Mouse (Mus musculus) midbrain, embryonic 10.5 days (tissue): Measurements from ENCODE around the gene Rad21l. TPM values are rescaled to one million over a fixed set of nuclear protein-coding genes. Genes with fewer than 3 reads are reported as not detected.

Experiments used
- DNase-seq: peaks from one replicate; pipeline ENCODE4 v3.0.0-alpha.2; 2017; ENCODE audit warnings: low spot score
- H3K27ac ChIP-seq: fragments of 300-500 bp; sonication (generic); replicated peaks from 2 replicates; pipeline ENCODE4 v1.5.1; 2016; ENCODE audit warnings: mild to moderate bottlenecking
- H3K27me3 ChIP-seq: fragments of 300-500 bp; sonication (generic); 2 replicates; pipeline ENCODE4 v1.6.1; 2016; ENCODE audit warnings: low read depth, mild to moderate bottlenecking; ENCODE audit not compliant: poor library complexity, severe bottlenecking
- H3K36me3 ChIP-seq: fragments of 300-500 bp; sonication (generic); 2 replicates; pipeline ENCODE4 v1.6.1; 2016; ENCODE audit warnings: mild to moderate bottlenecking, moderate library complexity
- H3K4me1 ChIP-seq: fragments of 300-500 bp; sonication (generic); 2 replicates; pipeline ENCODE4 v1.6.1; 2016
- H3K4me3 ChIP-seq: fragments of 300-500 bp; sonication (generic); 2 replicates; pipeline ENCODE4 v1.5.1; 2016; ENCODE audit warnings: mild to moderate bottlenecking, moderate library complexity
- H3K9me3 ChIP-seq: fragments of 300-500 bp; sonication (generic); replicated peaks from 2 replicates; pipeline ENCODE4 v1.6.1; 2016; ENCODE audit warnings: mild to moderate bottlenecking
- WGBS: fragments of 180-500 bp; shearing (Covaris S2); methylation state at CpG from one replicate; pipeline ENCODE4 v1.1.7; 2016; 5-methylcytosine and 5-hydroxymethylcytosine counted together
- polyA plus RNA-seq: library from polyadenylated mRNA; unstranded; fragments of >200 nt; fragmentation: Nextera tagmentation; extraction: Ambion mirVana; gene quantifications from 2 replicates; pipeline ENCODE4 v1.2.1, GENCODE M21; 2016

Rad21l gene
- polyA plus RNA-seq, 1 experiment from 2014 or later: 0.06 TPM

- Histone ChIP-seq H3K4me1 (peaks cover 8% of the 10 kb centered on the region), H3K36me3 (no peaks in the 10 kb centered on the region), H3K4me3 (peak overlapping the region; percentile 30), H3K27ac (no peak overlapping the region; the same call in 1 of the 2 replicates), H3K27me3 (peaks cover 17% of the 10 kb centered on the region), H3K9me3 (no peaks in the 10 kb centered on the region)
- DNase-seq: peak; percentile 19
- WGBS: 36% methylated on average over 48 of the region's 48 CpGs
Observed at GRCm38 (mm10) chr2:151670026-151670967, 2.0 kb upstream of the Rad21l start.

DNA sequence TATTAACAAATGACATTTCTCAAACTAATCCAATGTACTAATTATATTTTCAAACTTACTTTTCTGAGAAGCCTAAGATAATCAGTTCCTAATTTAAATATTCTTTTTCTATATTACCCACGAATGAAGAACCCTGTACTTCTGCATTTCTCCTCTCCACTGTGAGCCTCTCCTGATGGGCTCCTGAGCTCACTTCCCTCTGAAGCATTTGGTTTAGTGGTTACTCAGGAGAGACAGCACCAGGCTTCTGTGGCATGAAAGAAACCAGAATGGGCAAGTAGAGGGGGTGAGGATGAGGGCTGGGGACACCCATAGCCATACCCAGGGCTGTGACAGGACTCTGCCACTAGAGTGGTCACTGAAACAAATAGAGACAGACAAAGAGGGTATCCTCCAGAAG, 16.3 kb downstream of the Rad21l start:
- H3K27ac ChIP-seq: no peak overlapping the region
- no peaks in the 10 kb centered on the region for H3K27me3 ChIP-seq
- H3K4me3 ChIP-seq: no peak overlapping the region
- no peaks in the 10 kb centered on the region for H3K36me3 ChIP-seq
- H3K4me1 ChIP-seq: no peaks in the 10 kb centered on the region
- WGBS: 76% methylated on average over 1 of the region's 1 CpGs
- no peak for DNase-seq
- H3K9me3 ChIP-seq: no peaks in the 10 kb centered on the region

DNA sequence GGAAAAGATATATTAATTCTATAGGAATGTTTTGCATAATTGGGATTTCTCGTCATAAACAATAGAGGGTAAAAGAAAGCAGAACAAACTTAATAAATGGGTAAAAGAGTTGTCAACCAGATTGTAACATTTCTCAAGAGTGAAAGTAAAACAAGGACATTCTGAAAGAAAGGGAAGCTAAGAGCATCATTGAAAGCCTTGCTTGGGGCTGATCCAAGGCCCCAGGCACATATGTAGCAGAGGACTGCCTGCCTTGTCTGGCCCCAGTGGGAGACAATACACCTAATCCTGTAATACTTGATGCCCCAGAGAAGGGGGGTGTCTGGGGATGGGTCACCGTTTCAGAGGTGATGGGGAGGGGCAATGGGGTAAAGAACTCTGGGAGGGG, 32.3 kb downstream of the Rad21l start:
- peaks cover 19% of the 10 kb centered on the region for H3K4me1 ChIP-seq
- H3K4me3 ChIP-seq: no peak overlapping the region
- peaks cover 35% of the 10 kb centered on the region for H3K27me3 ChIP-seq
- 69% methylated on average over 2 of the region's 2 CpGs for WGBS
- DNase-seq: no peak
- H3K27ac ChIP-seq: no peak overlapping the region
- H3K9me3 ChIP-seq: no peaks in the 10 kb centered on the region
- no peaks in the 10 kb centered on the region for H3K36me3 ChIP-seq

DNA sequence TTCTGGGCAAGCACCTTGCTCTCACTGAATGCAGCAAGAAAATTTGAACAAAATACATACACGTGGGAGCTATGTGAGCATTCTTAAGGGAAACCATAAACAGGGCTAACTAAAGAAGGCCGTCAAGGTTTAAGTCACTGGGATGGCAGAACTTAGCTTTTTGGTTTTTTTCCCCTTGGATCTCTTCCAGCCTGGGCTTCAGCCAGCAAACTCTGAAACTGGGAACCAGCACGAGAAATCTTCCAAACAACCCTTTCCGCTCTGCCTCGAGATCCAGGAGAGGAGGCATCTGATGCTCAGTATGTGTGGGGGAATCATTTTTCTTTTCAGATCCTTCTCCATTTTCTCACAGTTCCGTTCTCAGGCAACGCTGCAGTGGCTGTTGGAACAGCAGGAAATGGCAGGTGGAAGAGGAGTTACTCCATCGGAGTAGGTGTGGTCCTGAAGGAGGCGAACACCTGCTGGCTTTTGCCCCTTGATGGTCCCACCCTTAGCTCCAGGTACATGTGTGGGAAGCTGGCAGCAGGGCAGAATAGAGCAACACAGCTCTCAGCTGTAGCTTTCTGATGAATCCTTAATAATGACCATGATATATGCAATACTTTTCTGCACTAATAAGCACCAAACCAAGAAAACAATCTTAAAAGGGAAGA, 32.8 kb downstream of the Rad21l start:
- Histone ChIP-seq H3K4me1 (peaks cover 19% of the 10 kb centered on the region), H3K27me3 (peaks cover 40% of the 10 kb centered on the region), H3K27ac (no peak overlapping the region), H3K4me3 (no peak overlapping the region), H3K36me3 (no peaks in the 10 kb centered on the region), H3K9me3 (no peaks in the 10 kb centered on the region)
- WGBS: 73% methylated on average over 9 of the region's 9 CpGs
- DNase-seq: no peak

DNA sequence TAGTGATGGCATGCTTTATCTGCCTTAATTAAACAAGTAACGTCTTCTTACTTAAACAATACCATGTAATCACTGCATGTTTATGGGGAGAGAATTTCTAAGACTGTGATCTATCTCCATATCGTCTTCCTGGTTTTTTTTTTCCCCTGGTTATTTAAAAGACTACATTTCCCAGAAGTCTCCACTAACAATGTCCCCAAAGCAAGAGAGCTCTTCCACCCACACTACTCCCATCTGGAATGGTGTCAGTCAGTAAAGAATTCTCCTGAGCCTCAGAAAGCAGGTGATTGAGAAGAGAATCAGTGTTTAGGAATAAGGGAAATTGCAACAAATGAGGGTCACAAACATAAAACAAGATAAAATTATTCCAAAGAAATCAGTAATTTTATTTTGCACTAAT, 33.4 kb downstream of the Rad21l start:
- Histone ChIP-seq H3K4me1 (peaks cover 19% of the 10 kb centered on the region), H3K36me3 (no peaks in the 10 kb centered on the region), H3K27ac (no peak overlapping the region), H3K4me3 (no peak overlapping the region), H3K27me3 (peaks cover 46% of the 10 kb centered on the region), H3K9me3 (no peaks in the 10 kb centered on the region)
- 42% methylated on average over 2 of the region's 2 CpGs for WGBS
- DNase-seq: no peak

DNA sequence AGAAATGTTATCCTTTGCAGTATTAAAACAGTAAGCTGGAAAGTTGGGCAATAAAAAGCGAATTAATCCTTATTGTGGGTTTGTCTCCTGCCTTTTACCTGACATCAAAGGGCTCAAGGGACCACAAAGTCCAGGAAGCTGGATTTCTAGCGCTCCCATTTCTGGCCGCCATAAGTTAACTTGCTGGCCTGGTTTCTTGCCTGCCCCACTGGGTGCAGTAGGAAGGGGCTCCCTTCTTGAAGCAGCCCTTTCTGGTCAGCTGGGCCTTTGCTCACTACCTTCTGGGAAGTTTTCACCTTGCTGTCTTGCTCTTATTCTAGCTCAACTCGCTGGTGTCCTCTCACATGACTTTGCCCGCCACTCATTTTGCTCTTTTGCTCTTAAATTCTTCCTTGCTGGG, 35.4 kb downstream of the Rad21l start:
- no peaks in the 10 kb centered on the region for H3K36me3 ChIP-seq
- peak overlapping the region; percentile 83; the same call in 1 of the 2 replicates for H3K4me3 ChIP-seq
- no peaks in the 10 kb centered on the region for H3K9me3 ChIP-seq
- WGBS: 32% methylated on average over 5 of the region's 5 CpGs
- peaks cover 53% of the 10 kb centered on the region for H3K27me3 ChIP-seq
- DNase-seq: no peak
- peaks cover 19% of the 10 kb centered on the region for H3K4me1 ChIP-seq
- no peak overlapping the region for H3K27ac ChIP-seq

DNA sequence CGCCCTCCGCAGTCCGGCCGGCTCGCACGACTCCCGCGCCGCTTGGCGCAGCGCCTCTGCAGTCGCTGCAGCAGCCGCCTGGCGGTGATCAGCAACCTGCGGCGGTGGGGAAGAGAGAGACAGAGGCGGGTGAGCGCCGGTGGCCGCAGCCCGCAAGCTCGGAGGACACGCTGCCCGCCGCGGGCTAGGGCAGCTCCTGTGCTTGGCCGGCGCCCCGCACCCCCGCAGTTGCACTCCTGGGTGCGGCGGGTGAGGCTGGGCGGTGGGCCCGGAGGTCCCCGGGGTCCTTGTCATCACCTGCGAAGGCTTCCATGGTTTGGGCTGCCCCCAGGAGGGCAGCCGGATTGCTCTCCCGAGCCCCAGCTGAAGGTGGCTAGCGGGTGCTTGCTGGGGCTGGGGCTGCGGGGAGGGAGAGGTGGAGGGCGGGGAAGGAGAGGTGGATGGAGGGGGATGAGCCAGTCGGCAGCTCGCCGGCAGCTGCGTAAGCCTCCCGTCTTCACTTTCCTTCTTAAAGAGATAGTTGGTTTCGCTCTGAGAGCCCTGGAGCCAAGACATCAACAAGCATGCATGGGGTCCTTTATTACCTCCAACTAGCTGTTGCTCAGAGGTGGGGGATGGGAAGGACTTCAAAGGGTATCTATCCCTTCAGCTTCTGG, 36.0 kb downstream of the Rad21l start, which contains the start of gene Snph:
TSS of gene Snph (minus strand) at position 435 of the 656 bp plus-strand sequence.
- Histone ChIP-seq H3K36me3 (no peaks in the 10 kb centered on the region), H3K4me1 (peaks cover 19% of the 10 kb centered on the region), H3K4me3 (peak within 1 kb of the TSS; percentile 83), H3K9me3 (no peaks in the 10 kb centered on the region), H3K27ac (peak within 1 kb of the TSS; percentile 86), H3K27me3 (peaks cover 53% of the 10 kb centered on the region)
- WGBS: under 1% methylated on average over 42 of the region's 47 CpGs
- peak; percentile 78 for DNase-seq

DNA sequence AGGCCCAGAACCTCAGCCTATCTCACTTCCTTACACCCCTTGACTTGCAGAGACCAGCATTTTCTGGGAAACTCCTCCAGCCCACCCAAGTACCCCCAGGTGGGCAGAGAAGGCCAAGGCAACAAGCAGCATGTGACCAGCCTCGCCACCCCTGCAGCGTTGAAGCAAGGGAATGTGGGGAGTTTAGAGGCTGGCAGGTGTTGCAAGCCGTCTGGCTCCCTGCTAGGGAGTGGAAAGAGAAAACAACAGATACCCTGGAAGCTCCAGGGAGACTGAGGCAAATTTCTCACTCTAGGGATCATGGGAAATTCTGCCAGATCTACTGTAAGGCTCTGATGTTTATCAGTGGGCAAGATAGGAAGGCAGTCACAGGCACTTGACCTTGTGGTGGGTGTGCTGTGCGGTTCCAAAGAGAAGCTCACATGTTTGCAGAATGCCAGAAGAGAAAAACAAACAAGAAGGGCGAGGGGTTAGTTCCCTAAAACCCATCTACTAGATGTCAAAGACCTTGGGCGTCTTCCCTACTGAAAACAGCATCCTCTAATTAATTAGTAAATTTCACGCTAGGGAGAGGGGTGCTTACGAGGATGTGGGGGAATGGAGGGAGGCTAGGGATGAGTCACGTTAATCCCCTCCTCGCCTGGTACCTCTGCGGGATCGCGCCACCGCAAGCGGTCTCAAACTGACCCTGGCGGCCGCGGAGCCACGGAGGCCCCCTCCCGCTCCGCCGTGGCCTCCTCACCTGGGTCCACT, 36.8 kb downstream of the Rad21l start:
- Histone ChIP-seq H3K27ac (peak overlapping the region; percentile 86), H3K4me1 (peaks cover 19% of the 10 kb centered on the region), H3K27me3 (peaks cover 53% of the 10 kb centered on the region), H3K4me3 (peak overlapping the region; percentile 83), H3K9me3 (no peaks in the 10 kb centered on the region), H3K36me3 (no peaks in the 10 kb centered on the region)
- 3% methylated on average over 22 of the region's 22 CpGs for WGBS
- no peak for DNase-seq

DNA sequence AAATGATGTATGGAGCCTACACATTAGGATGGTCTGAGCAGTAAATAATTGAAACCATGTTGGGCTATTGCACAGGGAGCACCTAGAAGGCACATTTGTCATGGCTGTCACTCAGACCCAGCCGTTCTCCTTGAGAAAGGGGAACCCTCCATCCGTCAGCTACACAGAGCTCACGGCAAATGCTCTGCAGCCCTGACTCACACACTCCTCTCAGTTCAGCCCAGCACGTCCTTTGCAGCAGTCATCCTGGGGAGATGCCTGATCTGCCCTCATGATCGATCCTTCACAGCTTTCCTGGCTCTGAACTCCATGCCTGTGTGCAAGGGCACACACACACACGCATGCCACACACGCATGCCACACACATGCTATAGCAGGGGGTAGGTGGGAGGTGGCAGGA, 39.0 kb downstream of the Rad21l start:
- no peaks in the 10 kb centered on the region for H3K9me3 ChIP-seq
- DNase-seq: no peak
- H3K27ac ChIP-seq: no peak overlapping the region
- WGBS: 79% methylated on average over 7 of the region's 7 CpGs
- H3K36me3 ChIP-seq: no peaks in the 10 kb centered on the region
- H3K27me3 ChIP-seq: peaks cover 50% of the 10 kb centered on the region
- no peak overlapping the region for H3K4me3 ChIP-seq
- H3K4me1 ChIP-seq: peaks cover 19% of the 10 kb centered on the region

- 90% methylated on average over 3 of the region's 3 CpGs for WGBS
- Histone ChIP-seq H3K4me3 (no peak overlapping the region), H3K36me3 (no peaks in the 10 kb centered on the region), H3K9me3 (no peaks in the 10 kb centered on the region), H3K27ac (no peak overlapping the region), H3K4me1 (peaks cover 18% of the 10 kb centered on the region), H3K27me3 (peaks cover 38% of the 10 kb centered on the region)
- DNase-seq: no peak
Observed at GRCm38 (mm10) chr2:151628011-151628410, 40.3 kb downstream of the Rad21l start.

GRCm38 (mm10) chr2:151626296-151626695, 42.0 kb downstream of the Rad21l start:
- no peaks in the 10 kb centered on the region for H3K36me3 ChIP-seq
- H3K27ac ChIP-seq: no peak overlapping the region
- 95% methylated on average over 7 of the region's 7 CpGs for WGBS
- H3K9me3 ChIP-seq: no peaks in the 10 kb centered on the region
- peaks cover under 1% of the 10 kb centered on the region for H3K4me1 ChIP-seq
- no peak overlapping the region for H3K4me3 ChIP-seq
- no peak for DNase-seq
- H3K27me3 ChIP-seq: peaks cover 21% of the 10 kb centered on the region

GRCm38 (mm10) chr2:151623776-151624175, 44.6 kb downstream of the Rad21l start:
- 75% methylated on average over 3 of the region's 3 CpGs for WGBS
- H3K27ac ChIP-seq: no peak overlapping the region

More at GRCm38 (mm10) chr2:151623776-151624175, 44.6 kb downstream of the Rad21l start:
- no peak for DNase-seq
- Histone ChIP-seq H3K27me3 (no peaks in the 10 kb centered on the region), H3K9me3 (no peaks in the 10 kb centered on the region), H3K4me3 (no peak overlapping the region), H3K36me3 (no peaks in the 10 kb centered on the region), H3K4me1 (peaks cover 11% of the 10 kb centered on the region)
